Mouse (Mus musculus) forebrain, embryonic 13.5 days (tissue): Measurements from ENCODE around the gene Adarb2. TPM values are rescaled to one million over a fixed set of nuclear protein-coding genes. Genes with fewer than 3 reads are reported as not detected.

Source experiments
- ATAC-seq: fragments of 200-750 bp; cut with Nextera tagmentation; 2 replicates; pipeline ENCODE4 v1.8.0; 2017
- H3K27ac ChIP-seq: fragments of 300-500 bp; sonication (generic); 2 replicates; pipeline ENCODE4 v1.5.1; 2015; ENCODE audit warnings: inconsistent platforms, mild to moderate bottlenecking, moderate library complexity
- H3K27me3 ChIP-seq: fragments of 300-500 bp; sonication (generic); 2 replicates; pipeline ENCODE4 v1.6.1; 2015; ENCODE audit warnings: mild to moderate bottlenecking, inconsistent platforms
- H3K36me3 ChIP-seq: fragments of 300-500 bp; sonication (generic); 2 replicates; pipeline ENCODE4 v1.6.1; 2015; ENCODE audit warnings: mild to moderate bottlenecking, inconsistent platforms; ENCODE audit not compliant: poor library complexity, severe bottlenecking
- H3K4me1 ChIP-seq: fragments of 300-500 bp; sonication (generic); 2 replicates; pipeline ENCODE4 v1.6.1; 2015; ENCODE audit warnings: inconsistent platforms
- H3K4me2 ChIP-seq: fragments of 300-500 bp; sonication (generic); 2 replicates; pipeline ENCODE4 v1.6.1; 2015; ENCODE audit warnings: inconsistent platforms, mild to moderate bottlenecking, moderate library complexity
- H3K4me3 ChIP-seq: fragments of 300-500 bp; sonication (generic); 2 replicates; pipeline ENCODE4 v1.5.1; 2015; ENCODE audit warnings: mild to moderate bottlenecking, inconsistent platforms
- H3K9ac ChIP-seq: fragments of 300-500 bp; sonication (generic); 2 replicates; pipeline ENCODE4 v1.6.1; 2015; ENCODE audit warnings: mild to moderate bottlenecking, inconsistent platforms
- H3K9me3 ChIP-seq: fragments of 300-500 bp; sonication (generic); replicated peaks from 2 replicates; pipeline ENCODE4 v1.6.1; 2016; ENCODE audit warnings: inconsistent platforms
- WGBS: fragments of 180-500 bp; shearing (Covaris S2); methylation state at CpG from one replicate; pipeline ENCODE4 v1.1.7; 2015; 5-methylcytosine and 5-hydroxymethylcytosine counted together
- polyA plus RNA-seq: library from polyadenylated mRNA; unstranded; fragments of >200 nt; fragmentation: Nextera tagmentation; extraction: Ambion mirVana; gene quantifications from 2 replicates; pipeline ENCODE4 v1.2.1, GENCODE M21; 2015

Gene Adarb2
- polyA plus RNA-seq, 1 experiment from 2014 or later, result 8.9 TPM

DNA sequence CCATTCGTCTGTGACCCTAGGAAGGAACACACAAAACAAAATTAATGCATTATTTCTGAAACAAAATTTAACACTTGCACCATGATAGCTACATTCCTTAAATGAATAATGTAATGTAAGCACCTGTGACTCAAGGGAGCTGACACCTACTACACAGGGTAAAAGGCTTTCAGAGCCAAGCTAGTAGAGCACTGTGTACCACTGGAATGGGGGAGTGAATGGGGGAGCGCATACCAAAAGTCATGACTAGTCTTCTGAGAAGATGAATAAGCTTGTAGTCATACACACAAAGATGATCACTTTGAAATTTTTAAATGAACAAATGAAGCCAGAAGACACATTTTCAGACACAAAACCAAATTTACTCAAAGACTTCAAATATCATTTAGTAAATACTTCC lies 603.3 kb downstream of the Adarb2 start:
- Histone ChIP-seq H3K9ac (no peak overlapping the region), H3K4me2 (no peak overlapping the region), H3K4me3 (no peak overlapping the region), H3K9me3 (no peaks in the 10 kb centered on the region), H3K4me1 (no peaks in the 10 kb centered on the region), H3K36me3 (peaks cover 19% of the 10 kb centered on the region), H3K27ac (no peak overlapping the region), H3K27me3 (no peaks in the 10 kb centered on the region)
- 98% methylated on average over 2 of the region's 2 CpGs for WGBS
- ATAC-seq, result no peak
